Mouse (Mus musculus) midbrain, embryonic 13.5 days (tissue): ENCODE measurements around the gene Tln1. TPM values are rescaled to one million over a fixed set of nuclear protein-coding genes. Genes with fewer than 3 reads are reported as not detected.
A peak's percentile ranks its signal among the peaks of the same experiment; 100 is the strongest.

Source experiments
- ATAC-seq: fragments of 200-750 bp; cut with Nextera tagmentation; 2 replicates; pipeline ENCODE4 v1.8.0; 2017; ENCODE audit warnings: mild to moderate bottlenecking, moderate TSS enrichment, moderate library complexity
- H3K27ac ChIP-seq: fragments of 300-500 bp; sonication (generic); 2 replicates; pipeline ENCODE4 v1.5.1; 2015; ENCODE audit warnings: inconsistent platforms, mild to moderate bottlenecking, moderate library complexity
- H3K27me3 ChIP-seq: fragments of 300-500 bp; sonication (generic); 2 replicates; pipeline ENCODE4 v1.6.1; 2015; ENCODE audit warnings: mild to moderate bottlenecking, inconsistent platforms
- H3K36me3 ChIP-seq: fragments of 300-500 bp; sonication (generic); 2 replicates; pipeline ENCODE4 v1.6.1; 2015; ENCODE audit warnings: mild to moderate bottlenecking, inconsistent platforms
- H3K4me1 ChIP-seq: fragments of 300-500 bp; sonication (generic); replicated peaks from 2 replicates; pipeline ENCODE4 v1.6.1; 2015; ENCODE audit warnings: inconsistent platforms
- H3K4me2 ChIP-seq: fragments of 300-500 bp; sonication (generic); replicated peaks from 2 replicates; pipeline ENCODE4 v1.6.1; 2015; ENCODE audit warnings: moderate library complexity, mild to moderate bottlenecking, inconsistent platforms
- H3K4me3 ChIP-seq: fragments of 300-500 bp; sonication (generic); replicated peaks from 2 replicates; pipeline ENCODE4 v1.5.1; 2015; ENCODE audit warnings: mild to moderate bottlenecking, inconsistent platforms
- H3K9ac ChIP-seq: fragments of 300-500 bp; sonication (generic); replicated peaks from 2 replicates; pipeline ENCODE4 v1.6.1; 2015; ENCODE audit warnings: mild to moderate bottlenecking, inconsistent platforms
- H3K9me3 ChIP-seq: fragments of 300-500 bp; sonication (generic); 2 replicates; pipeline ENCODE4 v1.6.1; 2016; ENCODE audit warnings: mild to moderate bottlenecking, inconsistent platforms
- WGBS: fragments of 180-500 bp; shearing (Covaris S2); methylation state at CpG from one replicate; pipeline ENCODE4 v1.1.7; 2015; 5-methylcytosine and 5-hydroxymethylcytosine counted together
- polyA plus RNA-seq: library from polyadenylated mRNA; unstranded; fragments of >200 nt; fragmentation: Nextera tagmentation; extraction: Ambion mirVana; gene quantifications from 2 replicates; pipeline ENCODE4 v1.2.1, GENCODE M21; 2015

Tln1 gene
- polyA plus RNA-seq, 1 experiment from 2014 or later = 67.0 TPM

- no peak overlapping the region for H3K4me3 ChIP-seq
- no peaks in the 10 kb centered on the region for H3K4me1 ChIP-seq
- H3K9ac ChIP-seq = no peak overlapping the region; the same call in 1 of the 2 replicates
- no peaks in the 10 kb centered on the region for H3K9me3 ChIP-seq
- peaks cover 36% of the 10 kb centered on the region for H3K36me3 ChIP-seq
- peak; percentile 41 for ATAC-seq
- H3K27me3 ChIP-seq = no peaks in the 10 kb centered on the region
- WGBS = 72% methylated on average over 8 of the region's 8 CpGs
- H3K27ac ChIP-seq = no peak overlapping the region
- no peak overlapping the region for H3K4me2 ChIP-seq
Observed at GRCm38 (mm10) chr4:43586411-43586810, 23.9 kb upstream of the Tln1 start.

- no peak overlapping the region for H3K9ac ChIP-seq
- H3K4me2 ChIP-seq = no peak overlapping the region
- H3K36me3 ChIP-seq = peaks cover 42% of the 10 kb centered on the region
- H3K27me3 ChIP-seq = no peaks in the 10 kb centered on the region
- no peaks in the 10 kb centered on the region for H3K9me3 ChIP-seq
- no peak overlapping the region for H3K4me3 ChIP-seq
- 63% methylated on average over 10 of the region's 10 CpGs for WGBS
- ATAC-seq = no peak
- H3K27ac ChIP-seq = no peak overlapping the region
- H3K4me1 ChIP-seq = no peaks in the 10 kb centered on the region
Observed at GRCm38 (mm10) chr4:43585682-43586081, 23.2 kb upstream of the Tln1 start.

- Histone ChIP-seq H3K4me2 (no peak within 1 kb of the TSS), H3K4me1 (peaks cover 6% of the 10 kb centered on the region), H3K9ac (no peak within 1 kb of the TSS), H3K9me3 (no peaks in the 10 kb centered on the region), H3K36me3 (peaks cover 50% of the 10 kb centered on the region), H3K27me3 (no peaks in the 10 kb centered on the region), H3K27ac (no peak within 1 kb of the TSS), H3K4me3 (no peak within 1 kb of the TSS)
- 72% methylated on average over 12 of the region's 12 CpGs for WGBS
- ATAC-seq = no peak
Observed at GRCm38 (mm10) chr4:43584444-43585416, 22.2 kb upstream of the Tln1 start, which contains the start of gene Msmp. TSS of gene Msmp (minus strand) at chr4:43584494.

GRCm38 (mm10) chr4:43583421-43583820, 20.9 kb upstream of the Tln1 start:
- peaks cover 12% of the 10 kb centered on the region for H3K4me1 ChIP-seq
- H3K4me3 ChIP-seq = no peak overlapping the region
- peaks cover 50% of the 10 kb centered on the region for H3K36me3 ChIP-seq
- H3K4me2 ChIP-seq = no peak overlapping the region
- H3K27ac ChIP-seq = no peak overlapping the region
- no peaks in the 10 kb centered on the region for H3K9me3 ChIP-seq
- no peak for ATAC-seq
- WGBS = 78% methylated on average over 7 of the region's 7 CpGs
- H3K27me3 ChIP-seq = no peaks in the 10 kb centered on the region
- H3K9ac ChIP-seq = no peak overlapping the region

GRCm38 (mm10) chr4:43582241-43582640, 19.8 kb upstream of the Tln1 start:
- 93% methylated on average over 5 of the region's 5 CpGs for WGBS
- ATAC-seq = no peak
- H3K4me3 ChIP-seq = no peak overlapping the region
- H3K27me3 ChIP-seq = no peaks in the 10 kb centered on the region
- H3K9ac ChIP-seq = no peak overlapping the region
- H3K36me3 ChIP-seq = peaks cover 50% of the 10 kb centered on the region
- no peak overlapping the region for H3K27ac ChIP-seq
- no peak overlapping the region for H3K4me2 ChIP-seq
- H3K4me1 ChIP-seq = peaks cover 22% of the 10 kb centered on the region
- no peaks in the 10 kb centered on the region for H3K9me3 ChIP-seq

- Histone ChIP-seq H3K9me3 (no peaks in the 10 kb centered on the region), H3K9ac (no peak overlapping the region), H3K4me1 (peaks cover 30% of the 10 kb centered on the region), H3K27ac (no peak overlapping the region), H3K4me3 (no peak overlapping the region), H3K36me3 (peaks cover 50% of the 10 kb centered on the region), H3K27me3 (no peaks in the 10 kb centered on the region), H3K4me2 (no peak overlapping the region)
- 96% methylated on average over 12 of the region's 12 CpGs for WGBS
- ATAC-seq = no peak
Observed at GRCm38 (mm10) chr4:43581381-43581780, 18.9 kb upstream of the Tln1 start.

GRCm38 (mm10) chr4:43580721-43581120, 18.2 kb upstream of the Tln1 start:
- WGBS = 93% methylated on average over 5 of the region's 5 CpGs
- H3K36me3 ChIP-seq = peaks cover 50% of the 10 kb centered on the region

GRCm38 (mm10) chr4:43579731-43580130, 17.2 kb upstream of the Tln1 start:
- H3K4me3 ChIP-seq = peak overlapping the region; percentile 93
- H3K4me1 ChIP-seq = peaks cover 47% of the 10 kb centered on the region
- peak overlapping the region; percentile 91 for H3K9ac ChIP-seq
- H3K27me3 ChIP-seq = no peaks in the 10 kb centered on the region
- no peaks in the 10 kb centered on the region for H3K9me3 ChIP-seq
- 81% methylated on average over 6 of the region's 6 CpGs for WGBS
- no peak overlapping the region for H3K27ac ChIP-seq
- H3K36me3 ChIP-seq = peaks cover 47% of the 10 kb centered on the region
- no peak for ATAC-seq
- H3K4me2 ChIP-seq = peak overlapping the region; percentile 84

More at GRCm38 (mm10) chr4:43580721-43581120, 18.2 kb upstream of the Tln1 start:
- Histone ChIP-seq H3K4me2 (no peak overlapping the region), H3K9me3 (no peaks in the 10 kb centered on the region), H3K4me1 (peaks cover 37% of the 10 kb centered on the region), H3K27me3 (no peaks in the 10 kb centered on the region), H3K4me3 (no peak overlapping the region), H3K27ac (no peak overlapping the region), H3K9ac (no peak overlapping the region)
- ATAC-seq = no peak

GRCm38 (mm10) chr4:43579256-43579655, 16.8 kb upstream of the Tln1 start:
- Histone ChIP-seq H3K36me3 (peaks cover 44% of the 10 kb centered on the region), H3K4me2 (peak overlapping the region; percentile 84), H3K9me3 (no peaks in the 10 kb centered on the region), H3K27ac (peak overlapping the region; percentile 84), H3K4me1 (peaks cover 52% of the 10 kb centered on the region), H3K9ac (peak overlapping the region; percentile 91), H3K4me3 (peak overlapping the region; percentile 93), H3K27me3 (no peaks in the 10 kb centered on the region)
- ATAC-seq = no peak
- 5% methylated on average over 10 of the region's 10 CpGs for WGBS

GRCm38 (mm10) chr4:43578376-43579204, 16.1 kb upstream of the Tln1 start, which contains the start of the genes Rgp1 and Gba2:
TSS of gene Rgp1 (plus strand) at chr4:43578715.
TSS of gene Gba2 (minus strand) at chr4:43578873.
- under 1% methylated on average over 67 of the region's 76 CpGs for WGBS
- Histone ChIP-seq H3K9ac (peak within 1 kb of the TSS; percentile 91), H3K4me3 (peak within 1 kb of the TSS; percentile 93), H3K4me2 (peak within 1 kb of the TSS; percentile 84), H3K27me3 (no peaks in the 10 kb centered on the region), H3K36me3 (peaks cover 44% of the 10 kb centered on the region), H3K4me1 (peaks cover 54% of the 10 kb centered on the region), H3K27ac (peak within 1 kb of the TSS; percentile 84), H3K9me3 (no peaks in the 10 kb centered on the region)
- peak; percentile 93 for ATAC-seq

- WGBS = 61% methylated on average over 8 of the region's 8 CpGs
Observed at GRCm38 (mm10) chr4:43577237-43577881, 14.9 kb upstream of the Tln1 start.

More at GRCm38 (mm10) chr4:43577237-43577881, 14.9 kb upstream of the Tln1 start:
- Histone ChIP-seq H3K4me3 (peak overlapping the region; percentile 93), H3K4me1 (peaks cover 54% of the 10 kb centered on the region), H3K4me2 (peak overlapping the region; percentile 84), H3K27ac (no peak overlapping the region), H3K9me3 (no peaks in the 10 kb centered on the region), H3K9ac (peak overlapping the region; percentile 91), H3K27me3 (no peaks in the 10 kb centered on the region), H3K36me3 (peaks cover 44% of the 10 kb centered on the region)
- ATAC-seq = no peak
